Mouse (Mus musculus) c-Kit-positive CD71-positive TER-119-negative erythroid progenitor cells, embryonic 14.5 days (primary cell): ENCODE results near the gene Jakmip3.

ENCODE experiments used
- DNase-seq: peaks from one replicate; pipeline ENCODE4 v3.0.0-alpha.2; 2013; ENCODE audit warnings: low read depth

Jakmip3 gene

GRCm38 (mm10) chr7:139096399-139096798 is 155.9 kb downstream of the Jakmip3 start:
- DNase-seq, result no peak

GRCm38 (mm10) chr7:139100531-139101095 is 160.1 kb downstream of the Jakmip3 start:
- no peak for DNase-seq

GRCm38 (mm10) chr7:139101286-139101804 is 160.8 kb downstream of the Jakmip3 start:
- DNase-seq, result no peak

GRCm38 (mm10) chr7:139101826-139102225 is 161.3 kb downstream of the Jakmip3 start:
- DNase-seq, result no peak

- DNase-seq, result no peak
These were observed 163.4 kb downstream of the Jakmip3 start for GRCm38 (mm10) chr7:139103960-139104381.

GRCm38 (mm10) chr7:139105076-139105475 is 164.5 kb downstream of the Jakmip3 start:
- DNase-seq, result no peak

- DNase-seq, result no peak
These were observed 165.2 kb downstream of the Jakmip3 start for GRCm38 (mm10) chr7:139105705-139106104.

- no peak for DNase-seq
These were observed 167.5 kb downstream of the Jakmip3 start for GRCm38 (mm10) chr7:139107908-139108650.

- peak; percentile 10 for DNase-seq
These were observed 178.7 kb downstream of the Jakmip3 start for GRCm38 (mm10) chr7:139119152-139119774.

GRCm38 (mm10) chr7:139119775-139120153 is 179.2 kb downstream of the Jakmip3 start:
- no peak for DNase-seq

- no peak for DNase-seq
These were observed 185.4 kb downstream of the Jakmip3 start for GRCm38 (mm10) chr7:139125881-139126280.

- DNase-seq, result no peak
These were observed 186.0 kb downstream of the Jakmip3 start for GRCm38 (mm10) chr7:139126549-139126948.

- DNase-seq, result no peak
These were observed 188.5 kb downstream of the Jakmip3 start for GRCm38 (mm10) chr7:139128994-139129393.

GRCm38 (mm10) chr7:139130361-139130760 is 189.8 kb downstream of the Jakmip3 start:
- DNase-seq, result no peak

GRCm38 (mm10) chr7:139131538-139131937 is 191.0 kb downstream of the Jakmip3 start:
- DNase-seq, result no peak

GRCm38 (mm10) chr7:139133446-139133845 is 192.9 kb downstream of the Jakmip3 start:
- no peak for DNase-seq
